Mouse (Mus musculus): ENCODE measurements at regions not wholly inside any gene's neighbourhood (a gene's known extent, or its start where the extent isn't known, plus 50 kb on each side); places are given as distances from the start of the nearest gene placed in this dataset.

GRCm38 (mm10) chr4:84076526-84076925 lies 551.2 kb downstream of the Ccdc171 start:
- TF ChIP-seq CTCF (IDR thresholded peaks at IDR 0.05; ENCODE audit: extremely low read depth, insufficient read depth, insufficient read length, insufficient replicate concordance) (no peak), POLR2A (IDR thresholded peaks at IDR 0.05; ENCODE audit: low read depth, low read length) (no peak)
